Comparison of ENCODE assay signal across 8 mouse cellular contexts in genomic region chr9:22135644-22136390, GRCm38 (mm10). TPM values are rescaled to one million over a fixed set of nuclear protein-coding genes. Genes with fewer than 3 reads are reported as not detected.
DNase-seq lines count a peak whose midpoint lies in the region; TF ChIP-seq lines count a peak whose summit lies in the region.
"Had no signal": no experiment of that assay in that cellular context is flagged by ENCODE, and none has a peak within 500 bp of the region (broad histone marks: within the 10 kb centered on the region; RNA-seq: fewer than 3 reads in every experiment).

Gene Acp5, minus strand, starts transcription at chr9:22135711.

- DNase-seq in spleen, adult 2 months (ENCODE audit: low read depth in 1 of 2, low spot score in 2 of 2), result no peak
- no peak for DNase-seq in spleen, postnatal 14 days (ENCODE audit: low spot score in 2 of 2)
- DNase-seq in c-Kit-positive CD71-positive TER-119-negative erythroid progenitor cells, embryonic 14.5 days (ENCODE audit: low read depth), result peak; percentile 83
- no peak for DNase-seq in liver, adult 2 months (ENCODE audit: extremely low read depth, low read depth, low spot score)
- peak; percentile 53 for DNase-seq in yolk sac, embryonic 10.5 days (ENCODE audit: low spot score)
- no peak for DNase-seq in left cerebral cortex, postnatal 14 days (ENCODE audit: low spot score in 2 of 2)
- DNase-seq in layer of hippocampus, adult 9-11 months, result no peak

- no peaks in the 10 kb centered on the region for H3K27me3 ChIP-seq in spleen, adult 2 months (ENCODE audit: control insufficient read depth, insufficient read depth, low read length)
- H3K27me3 ChIP-seq in liver, adult 2 months (ENCODE audit: control insufficient read depth, insufficient read depth, low read length), result no peaks in the 10 kb centered on the region
- H3K27me3 ChIP-seq: heart, embryonic 15.5 days had no signal

- H3K79me2 ChIP-seq in liver, adult 2 months (ENCODE audit: control insufficient read depth, insufficient read depth, low read length), result no peaks in the 10 kb centered on the region

- TF ChIP-seq POLR2A in spleen, adult 2 months (IDR thresholded peaks at IDR 0.05; ENCODE audit: low read depth, low read length), result no peak
- no peak for TF ChIP-seq POLR2A in liver, adult 2 months (IDR thresholded peaks at IDR 0.05; ENCODE audit: extremely low read depth, insufficient read depth, low read length)

- H3K4me3 ChIP-seq in spleen, adult 2 months (ENCODE audit: extremely low read depth, insufficient read depth, insufficient read length), result no peak within 1 kb of the TSS; the same call in 1 of the 2 replicates
- H3K4me3 ChIP-seq in liver, adult 2 months (ENCODE audit: insufficient read depth, low read depth, low read length), result no peak within 1 kb of the TSS
- H3K4me3 ChIP-seq: heart, embryonic 15.5 days had no signal

- intact Hi-C loops in left cerebral cortex, postnatal 14 days (cut with DNase I), result no loop called here

- peaks cover 16% of the 10 kb centered on the region; the same call in 1 of the 2 replicates for H3K4me1 ChIP-seq in spleen, adult 2 months (ENCODE audit: control insufficient read depth, insufficient read depth, insufficient read length)
- H3K4me1 ChIP-seq in liver, adult 2 months (ENCODE audit: control insufficient read depth, insufficient read depth, low read length), result no peaks in the 10 kb centered on the region

- TF ChIP-seq CTCF in spleen, adult 2 months (IDR thresholded peaks at IDR 0.05; ENCODE audit: extremely low read depth, insufficient read depth, insufficient read length, insufficient replicate concordance), result no peak
- TF ChIP-seq CTCF in liver, adult 2 months (IDR thresholded peaks at IDR 0.05; ENCODE audit: low read depth, low read length), result no peak

- no peak within 1 kb of the TSS for H3K9ac ChIP-seq in liver, adult 2 months (ENCODE audit: low read depth, low read length)
- H3K9ac ChIP-seq: heart, embryonic 15.5 days had no signal

- H3K27ac ChIP-seq in spleen, adult 2 months (ENCODE audit: insufficient read depth, low read length), result peak within 1 kb of the TSS; percentile 77
- H3K27ac ChIP-seq in liver, adult 2 months (replicated peaks; ENCODE audit: insufficient read depth, low read depth, low read length), result no peak within 1 kb of the TSS
- H3K27ac ChIP-seq: heart, embryonic 15.5 days had no signal

- 62% methylated on average over 7 of the region's 7 CpGs for whole genome bisulfite sequencing in spleen, adult 2 months
- 86% methylated on average over 7 of the region's 7 CpGs for WGBS in liver, adult 2 months

- H3K36me3 ChIP-seq in spleen, adult 2 months (ENCODE audit: control insufficient read depth, insufficient read depth, low read length), result no peaks in the 10 kb centered on the region
- H3K36me3 ChIP-seq in liver, adult 2 months (ENCODE audit: control insufficient read depth, insufficient read depth, low read length), result no peaks in the 10 kb centered on the region
- H3K36me3 ChIP-seq: heart, embryonic 15.5 days had no signal

RNA-seq across cellular contexts. Expression of gene Acp5, which starts in this region (rescaled TPM):
- 309 and 340 TPM in 2 replicates for polyA plus RNA-seq in spleen, adult 2 months (2012; rRNA removed)
- 93.6 and 123 TPM in 2 replicates for total RNA-seq in liver, adult 2 months (2014; rRNA removed)
- 200 and 211 TPM in 2 replicates for polyA plus RNA-seq in liver, adult 2 months (2012; rRNA removed)
- total RNA-seq in left cerebral cortex, postnatal 14 days (2021), result under 1 TPM; 0.40 to 0.53 TPM

Comparison
In these comparisons a context has a peak if more than half of its experiments do, and no peak if none do; other contexts are left out.
1. RNA of gene Acp5 (total RNA-seq): 93.6 to 123 TPM in liver, adult 2 months; 0.40 to 0.53 TPM in left cerebral cortex, postnatal 14 days; every median in the first group is over 10 times any median in the second.
2. DNase-seq: peak in c-Kit-positive CD71-positive TER-119-negative erythroid progenitor cells, embryonic 14.5 days (single experiment) and yolk sac, embryonic 10.5 days (single experiment); none in spleen, adult 2 months (0 of 2), spleen, postnatal 14 days (0 of 2), liver, adult 2 months (single experiment), left cerebral cortex, postnatal 14 days (0 of 2) and layer of hippocampus, adult 9-11 months (single experiment).